Mouse (Mus musculus): ENCODE measurements around the gene Dusp8.

Dusp8 gene

GRCm38 (mm10) chr7:142050536-142050935 lies 45.1 kb downstream of the Dusp8 start:
- DNase-seq (ENCODE audit: low read depth, low spot score): no peak

- no peak for DNase-seq (ENCODE audit: low read depth, low spot score)
Observed at GRCm38 (mm10) chr7:142045932-142046331, 49.7 kb downstream of the Dusp8 start.

DNA sequence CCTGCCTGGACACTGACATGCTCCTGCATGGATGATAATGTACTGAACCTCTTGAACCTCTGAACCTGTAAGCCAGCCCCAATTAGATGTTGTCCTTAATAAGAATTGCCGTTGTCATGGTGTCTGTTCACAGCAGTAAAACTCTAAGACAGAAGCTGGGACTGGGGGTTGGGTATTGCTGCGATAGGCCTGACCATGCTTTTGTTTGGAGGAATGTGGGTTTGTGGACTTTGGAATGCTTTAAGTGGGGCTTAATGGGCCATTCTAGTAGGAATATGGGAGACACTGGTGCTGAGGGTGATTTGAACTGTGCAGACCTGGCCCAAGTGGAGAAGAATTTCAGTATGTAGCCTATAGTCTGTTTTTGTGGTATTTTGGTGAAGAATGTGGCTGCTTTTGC lies 50.3 kb downstream of the Dusp8 start:
- DNase-seq (ENCODE audit: low read depth, low spot score): peak; percentile 88

DNA sequence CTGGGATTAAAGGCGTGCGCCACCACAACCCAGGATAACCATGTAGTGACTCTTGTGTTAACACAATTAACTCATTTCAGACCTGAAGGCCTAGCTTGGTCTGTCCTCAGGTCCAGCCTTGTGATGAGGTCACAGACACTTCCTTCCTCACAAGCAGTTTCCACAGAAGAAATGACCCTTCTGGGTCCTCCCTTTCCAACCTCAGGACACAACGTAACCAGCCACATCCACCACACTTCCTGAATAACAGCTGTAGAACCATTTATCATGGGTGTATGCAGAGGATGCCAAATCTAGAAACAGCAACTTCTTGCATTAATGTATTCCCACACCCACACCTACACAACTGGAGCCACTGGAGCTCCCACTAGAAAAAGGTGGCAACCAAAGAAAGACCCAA lies 54.9 kb downstream of the Dusp8 start:
- DNase-seq (ENCODE audit: low read depth, low spot score): no peak

- DNase-seq (ENCODE audit: low read depth, low spot score): peak; percentile 64
Observed at GRCm38 (mm10) chr7:142037553-142038170, 58.0 kb downstream of the Dusp8 start.

DNA sequence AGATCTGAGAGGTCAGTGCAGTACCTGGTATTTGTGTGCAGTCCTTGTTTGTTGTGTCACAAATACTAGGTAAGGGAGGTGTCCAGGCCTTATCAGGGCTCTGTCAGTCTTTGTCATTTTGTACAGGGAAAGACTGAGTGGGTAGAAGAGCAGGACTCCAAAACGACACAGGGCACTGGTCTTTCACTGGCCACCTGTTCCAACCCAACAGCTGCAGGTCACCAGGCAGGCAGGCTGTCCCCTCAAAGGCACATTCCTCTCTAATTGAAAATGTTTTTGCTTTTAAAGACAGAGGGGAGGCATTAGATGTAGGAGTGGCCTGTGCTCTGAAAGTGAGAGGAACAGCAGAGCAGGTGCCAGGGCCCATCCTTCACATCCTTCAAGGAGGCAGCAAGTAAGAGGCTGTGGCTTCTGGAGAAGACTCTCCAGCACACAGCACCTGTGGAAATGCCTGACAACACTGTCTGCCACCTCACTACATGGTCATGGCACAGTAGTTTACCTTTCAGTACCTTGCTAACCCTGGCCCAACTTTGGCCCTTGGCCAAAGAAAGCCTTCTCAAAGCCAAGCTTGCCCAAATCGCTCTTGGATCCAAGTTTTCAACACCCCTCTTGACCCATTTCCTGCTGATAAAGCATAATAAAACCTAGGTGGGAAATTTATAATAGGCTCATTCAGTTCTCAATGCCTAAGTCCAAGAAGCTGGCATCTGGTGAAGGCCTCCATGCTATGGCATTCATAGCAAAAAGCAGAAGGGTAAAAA lies 60.4 kb downstream of the Dusp8 start:
- DNase-seq (ENCODE audit: low read depth, low spot score): no peak

- no peak for DNase-seq (ENCODE audit: low read depth, low spot score)
Observed at GRCm38 (mm10) chr7:142034198-142034597, 61.4 kb downstream of the Dusp8 start.

DNA sequence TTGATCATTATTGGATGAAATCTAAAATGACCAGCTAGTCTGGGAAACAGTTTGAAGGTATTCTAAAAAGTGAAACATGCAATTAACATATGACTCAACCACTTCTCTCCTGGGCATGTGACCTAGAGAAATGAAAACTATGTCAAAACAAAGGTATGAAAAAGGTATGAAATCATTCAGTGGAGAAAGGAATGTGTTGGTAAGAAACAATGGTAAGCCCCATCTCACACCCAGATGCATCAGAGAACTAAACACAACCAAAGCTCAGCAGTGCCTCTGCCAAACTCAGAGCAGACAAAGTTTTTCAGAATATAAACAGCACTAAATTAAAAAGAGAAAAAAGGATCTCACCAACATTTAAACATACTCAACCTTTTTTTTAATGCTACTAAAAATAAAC lies 65.6 kb downstream of the Dusp8 start:
- DNase-seq (ENCODE audit: low read depth, low spot score): no peak

All from R1 (cell line).